Mouse (Mus musculus) midbrain, embryonic 10.5 days (tissue): Measurements from ENCODE around the gene Mettl26. TPM values are rescaled to one million over a fixed set of nuclear protein-coding genes. Genes with fewer than 3 reads are reported as not detected.
"Not testable (repeated sequence)": the region's sequence is repeated elsewhere in the genome, so short reads cannot be mapped to it uniquely, and the experiment has no call there.

Experiments
- DNase-seq: peaks from one replicate; pipeline ENCODE4 v3.0.0-alpha.2; 2017; ENCODE audit warnings: low spot score
- H3K27ac ChIP-seq: fragments of 300-500 bp; sonication (generic); replicated peaks from 2 replicates; pipeline ENCODE4 v1.5.1; 2016; ENCODE audit warnings: mild to moderate bottlenecking
- H3K27me3 ChIP-seq: fragments of 300-500 bp; sonication (generic); 2 replicates; pipeline ENCODE4 v1.6.1; 2016; ENCODE audit warnings: low read depth, mild to moderate bottlenecking; ENCODE audit not compliant: poor library complexity, severe bottlenecking
- H3K36me3 ChIP-seq: fragments of 300-500 bp; sonication (generic); 2 replicates; pipeline ENCODE4 v1.6.1; 2016; ENCODE audit warnings: mild to moderate bottlenecking, moderate library complexity
- H3K4me1 ChIP-seq: fragments of 300-500 bp; sonication (generic); 2 replicates; pipeline ENCODE4 v1.6.1; 2016
- H3K4me3 ChIP-seq: fragments of 300-500 bp; sonication (generic); 2 replicates; pipeline ENCODE4 v1.5.1; 2016; ENCODE audit warnings: mild to moderate bottlenecking, moderate library complexity
- H3K9me3 ChIP-seq: fragments of 300-500 bp; sonication (generic); replicated peaks from 2 replicates; pipeline ENCODE4 v1.6.1; 2016; ENCODE audit warnings: mild to moderate bottlenecking
- WGBS: fragments of 180-500 bp; shearing (Covaris S2); methylation state at CpG from one replicate; pipeline ENCODE4 v1.1.7; 2016; 5-methylcytosine and 5-hydroxymethylcytosine counted together
- polyA plus RNA-seq: library from polyadenylated mRNA; unstranded; fragments of >200 nt; fragmentation: Nextera tagmentation; extraction: Ambion mirVana; gene quantifications from 2 replicates; pipeline ENCODE4 v1.2.1, GENCODE M21; 2016

The Mettl26 gene
- polyA plus RNA-seq, 1 experiment from 2014 or later = 80.4 TPM

DNA sequence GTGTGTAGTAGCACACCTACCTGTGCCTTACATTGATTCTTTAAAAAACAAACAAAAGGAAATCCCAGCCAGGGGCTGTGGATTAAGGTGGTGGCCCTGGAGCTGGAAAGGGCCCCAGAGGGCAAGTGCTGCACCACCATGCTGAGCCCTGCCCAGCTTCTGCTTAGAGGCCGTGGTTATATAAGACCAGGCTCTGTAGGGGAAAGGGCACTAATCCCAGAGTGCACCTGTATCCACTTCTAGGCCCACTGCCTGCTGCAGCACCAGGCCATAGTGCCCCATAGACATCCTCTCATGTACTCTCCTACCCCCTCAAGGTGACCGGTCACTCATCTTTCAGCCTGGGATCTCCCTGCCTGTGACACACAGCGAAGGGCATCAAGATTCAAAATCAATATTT lies 8.7 kb upstream of the Mettl26 start:
- H3K27me3 ChIP-seq = no peaks in the 10 kb centered on the region
- peaks cover 52% of the 10 kb centered on the region for H3K4me1 ChIP-seq
- H3K4me3 ChIP-seq = peak overlapping the region; percentile 11; the same call in 1 of the 2 replicates
- no peak overlapping the region for H3K27ac ChIP-seq
- H3K36me3 ChIP-seq = no peaks in the 10 kb centered on the region
- 86% methylated on average over 3 of the region's 3 CpGs for WGBS
- no peaks in the 10 kb centered on the region for H3K9me3 ChIP-seq
- no peak for DNase-seq

DNA sequence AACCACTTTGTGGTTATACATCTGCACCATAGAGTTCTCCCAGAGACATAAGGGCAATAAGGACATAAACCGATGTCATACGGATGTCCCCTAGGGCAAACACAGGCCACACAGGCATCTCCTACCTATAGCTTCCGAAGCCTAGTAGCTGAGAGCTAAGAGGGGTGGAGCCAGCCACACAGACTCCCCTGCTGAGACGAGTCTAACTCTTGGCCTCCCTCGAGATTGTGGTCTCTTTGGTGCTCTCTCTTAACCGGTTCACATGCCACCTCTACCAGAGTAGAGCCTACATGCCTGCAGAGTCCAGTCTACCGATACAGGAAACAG lies 7.4 kb upstream of the Mettl26 start:
- DNase-seq = no peak
- Histone ChIP-seq H3K27me3 (no peaks in the 10 kb centered on the region), H3K36me3 (no peaks in the 10 kb centered on the region), H3K27ac (peak overlapping the region; percentile 80; the same call in 1 of the 2 replicates), H3K4me3 (peak overlapping the region; percentile 93), H3K4me1 (peaks cover 39% of the 10 kb centered on the region), H3K9me3 (no peaks in the 10 kb centered on the region)
- WGBS = 17% methylated on average over 7 of the region's 7 CpGs

DNA sequence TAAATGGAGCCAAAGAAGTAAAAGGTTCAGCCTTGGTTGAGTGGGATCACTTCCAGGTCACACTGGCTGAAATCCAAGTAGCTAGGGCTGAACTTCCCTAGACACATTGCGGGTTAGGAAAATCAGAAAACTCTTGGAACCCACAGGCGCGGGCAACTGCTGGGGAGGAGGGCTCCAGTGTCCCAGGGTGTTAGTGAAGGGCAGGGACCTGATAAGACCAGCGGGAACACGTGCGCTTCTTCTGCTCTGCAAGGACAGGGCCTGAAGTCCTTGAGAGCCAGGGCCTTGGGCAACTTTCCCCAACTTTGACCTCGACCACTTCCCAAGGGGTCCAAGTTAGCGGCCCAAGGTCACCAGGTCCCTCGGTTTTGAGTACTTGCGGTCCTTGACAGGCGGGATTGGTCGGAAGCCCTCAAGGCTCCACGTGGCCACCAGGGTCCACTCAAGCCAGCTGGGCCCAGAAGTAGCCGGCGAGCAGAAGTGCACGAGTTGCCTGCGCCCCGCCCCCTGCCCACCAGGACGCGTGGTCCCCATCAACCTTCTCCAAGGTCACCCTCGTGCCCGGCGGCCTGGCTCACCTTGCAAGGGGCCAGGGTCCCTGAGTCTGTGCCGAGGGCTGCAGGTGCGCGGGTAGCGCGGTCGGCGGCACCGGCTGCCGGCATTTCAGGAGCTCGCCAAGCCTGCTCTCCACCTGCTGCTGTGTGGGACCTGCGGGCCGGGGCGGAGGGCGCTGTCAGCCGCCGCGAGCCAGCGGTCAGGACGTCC lies 6.9 kb upstream of the Mettl26 start:
- 1% methylated on average over 42 of the region's 42 CpGs for WGBS
- Histone ChIP-seq H3K36me3 (no peaks in the 10 kb centered on the region), H3K27ac (peak overlapping the region; percentile 80), H3K27me3 (no peaks in the 10 kb centered on the region), H3K9me3 (no peaks in the 10 kb centered on the region), H3K4me1 (peaks cover 41% of the 10 kb centered on the region), H3K4me3 (peak overlapping the region; percentile 93)
- no peak for DNase-seq

DNA sequence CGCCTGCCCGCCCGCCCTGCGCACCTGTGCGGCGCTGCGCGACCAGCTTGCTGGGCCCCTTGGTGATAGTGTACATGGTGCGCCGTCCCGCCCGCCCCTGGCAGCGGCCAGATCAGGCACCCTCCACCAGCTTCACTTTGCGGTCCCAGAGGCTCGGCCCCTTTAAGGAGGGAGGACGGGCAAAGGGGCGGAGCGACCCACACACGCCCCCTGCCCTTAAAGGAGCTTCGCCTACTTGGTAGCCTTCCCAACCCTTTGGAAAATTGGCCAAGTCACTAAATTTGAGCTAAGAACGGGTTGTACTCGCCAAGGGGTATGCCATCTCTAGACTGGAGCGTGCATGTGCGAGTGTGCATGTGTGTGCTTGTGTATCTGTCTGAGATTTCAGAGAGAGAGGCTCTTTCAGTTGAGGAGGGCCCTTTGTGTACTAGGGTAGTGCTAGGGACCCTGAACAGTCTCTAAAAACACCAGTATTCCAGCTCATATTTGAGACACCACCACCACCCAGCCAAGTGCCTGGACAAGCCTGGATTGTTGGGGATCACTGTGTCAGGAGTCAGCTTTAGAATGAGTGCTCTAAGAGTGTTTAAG lies 6.2 kb upstream of the Mettl26 start, which contains the start of gene Mcrip2:
Mcrip2 (minus strand) TSS at position 164 of the 591 bp plus-strand sequence.
- Histone ChIP-seq H3K27ac (peak within 1 kb of the TSS; percentile 80), H3K9me3 (no peaks in the 10 kb centered on the region), H3K27me3 (no peaks in the 10 kb centered on the region), H3K36me3 (no peaks in the 10 kb centered on the region), H3K4me3 (peak within 1 kb of the TSS; percentile 93), H3K4me1 (peaks cover 42% of the 10 kb centered on the region)
- peak; percentile 83 for DNase-seq
- under 1% methylated on average over 24 of the region's 24 CpGs for WGBS

DNA sequence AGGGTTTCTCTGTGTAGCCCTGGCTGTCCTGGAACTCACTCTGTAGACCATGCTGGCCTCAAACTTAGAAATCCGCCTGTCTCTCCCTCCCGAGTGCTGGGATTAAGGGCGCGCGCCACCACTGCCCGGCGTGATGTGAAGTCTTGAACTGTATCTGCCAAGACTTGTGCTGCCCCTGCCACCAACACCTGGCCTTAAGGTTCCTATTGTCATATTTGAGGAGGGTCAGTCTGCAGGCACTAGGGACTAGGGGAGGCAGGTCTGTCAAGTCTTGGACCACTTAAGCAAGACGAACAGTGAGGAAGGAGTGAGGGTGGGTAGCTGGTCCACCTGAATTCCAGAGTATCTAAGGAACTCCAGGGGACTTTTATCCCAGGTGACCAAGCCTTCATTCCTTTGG lies 5.4 kb upstream of the Mettl26 start:
- Histone ChIP-seq H3K9me3 (no peaks in the 10 kb centered on the region), H3K36me3 (no peaks in the 10 kb centered on the region), H3K27me3 (no peaks in the 10 kb centered on the region), H3K4me1 (peaks cover 50% of the 10 kb centered on the region), H3K4me3 (no peak overlapping the region), H3K27ac (no peak overlapping the region)
- no peak for DNase-seq
- WGBS = 85% methylated on average over 8 of the region's 8 CpGs

DNA sequence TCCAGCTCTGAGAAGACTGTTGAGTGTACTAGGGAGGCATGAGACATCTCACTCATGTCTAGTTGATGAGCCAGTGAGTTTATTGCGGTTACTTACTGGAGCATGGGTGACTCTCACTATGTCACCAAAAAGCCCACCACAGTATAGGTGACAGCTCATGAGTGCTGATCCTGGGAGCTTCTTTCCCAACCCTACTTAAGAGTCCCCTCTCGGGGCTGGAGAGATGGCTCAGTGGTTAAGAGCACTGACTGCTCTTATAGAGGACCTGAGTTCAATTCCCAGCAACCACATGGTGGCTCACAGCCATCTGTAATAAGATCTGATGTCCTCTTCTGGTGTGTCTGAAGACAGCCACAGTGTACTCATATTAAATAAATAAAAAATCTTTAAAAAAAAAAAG lies 4.9 kb upstream of the Mettl26 start:
- Histone ChIP-seq H3K27me3 (no peaks in the 10 kb centered on the region), H3K9me3 (no peaks in the 10 kb centered on the region), H3K4me1 (peaks cover 52% of the 10 kb centered on the region), H3K4me3 (no peak overlapping the region), H3K27ac (no peak overlapping the region), H3K36me3 (no peaks in the 10 kb centered on the region)
- WGBS = 95% methylated on average over 2 of the region's 2 CpGs
- no peak for DNase-seq

DNA sequence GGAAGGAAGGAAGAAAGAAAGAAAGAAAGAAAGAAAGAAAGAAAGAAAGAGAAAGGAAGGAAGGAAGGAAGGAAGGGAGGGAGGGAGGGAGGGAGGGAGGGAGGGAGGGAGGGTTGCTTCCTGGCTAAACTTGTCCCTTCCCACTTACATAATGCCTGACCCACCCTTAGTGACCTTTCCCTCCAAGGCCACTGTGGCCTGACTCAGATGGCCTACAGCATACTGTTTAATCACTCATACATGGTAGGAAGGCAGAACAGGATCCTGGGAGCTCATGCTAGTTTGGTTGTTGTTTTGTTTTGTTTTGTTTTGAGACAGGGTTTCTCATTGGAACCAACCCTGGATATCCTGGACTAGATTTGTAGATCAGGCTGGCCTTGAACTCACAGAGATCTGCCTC lies 3.3 kb upstream of the Mettl26 start:
- not testable (repeated sequence) for H3K4me3 ChIP-seq, H3K27ac ChIP-seq, H3K9me3 ChIP-seq, H3K27me3 ChIP-seq, H3K36me3 ChIP-seq, DNase-seq
- peaks cover 59% of the 10 kb centered on the region for H3K4me1 ChIP-seq

DNA sequence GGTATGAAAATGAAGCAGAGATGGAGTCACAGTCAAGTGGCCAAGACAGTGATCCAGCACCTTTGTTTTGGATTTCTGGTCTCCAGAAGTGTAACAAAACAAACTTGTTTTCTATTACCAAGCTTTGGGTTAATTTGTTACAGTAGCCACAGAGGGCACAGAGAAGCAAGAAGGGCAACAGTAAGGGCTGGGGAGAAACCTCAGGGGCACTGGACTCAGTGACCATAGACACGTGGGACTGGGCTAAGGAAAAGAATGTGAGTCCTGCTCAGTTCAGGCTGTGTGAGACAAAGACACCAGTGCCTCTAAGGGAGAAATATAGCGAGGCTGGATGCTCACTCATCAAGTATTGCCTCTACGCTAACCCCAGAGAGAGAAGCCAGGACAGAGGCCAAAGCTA lies 2.2 kb upstream of the Mettl26 start:
- H3K9me3 ChIP-seq = no peaks in the 10 kb centered on the region
- H3K36me3 ChIP-seq = peaks cover 12% of the 10 kb centered on the region
- DNase-seq = no peak
- no peaks in the 10 kb centered on the region for H3K27me3 ChIP-seq
- no peak overlapping the region for H3K4me3 ChIP-seq
- WGBS = 85% methylated on average over 3 of the region's 3 CpGs
- H3K4me1 ChIP-seq = peaks cover 60% of the 10 kb centered on the region
- H3K27ac ChIP-seq = no peak overlapping the region

DNA sequence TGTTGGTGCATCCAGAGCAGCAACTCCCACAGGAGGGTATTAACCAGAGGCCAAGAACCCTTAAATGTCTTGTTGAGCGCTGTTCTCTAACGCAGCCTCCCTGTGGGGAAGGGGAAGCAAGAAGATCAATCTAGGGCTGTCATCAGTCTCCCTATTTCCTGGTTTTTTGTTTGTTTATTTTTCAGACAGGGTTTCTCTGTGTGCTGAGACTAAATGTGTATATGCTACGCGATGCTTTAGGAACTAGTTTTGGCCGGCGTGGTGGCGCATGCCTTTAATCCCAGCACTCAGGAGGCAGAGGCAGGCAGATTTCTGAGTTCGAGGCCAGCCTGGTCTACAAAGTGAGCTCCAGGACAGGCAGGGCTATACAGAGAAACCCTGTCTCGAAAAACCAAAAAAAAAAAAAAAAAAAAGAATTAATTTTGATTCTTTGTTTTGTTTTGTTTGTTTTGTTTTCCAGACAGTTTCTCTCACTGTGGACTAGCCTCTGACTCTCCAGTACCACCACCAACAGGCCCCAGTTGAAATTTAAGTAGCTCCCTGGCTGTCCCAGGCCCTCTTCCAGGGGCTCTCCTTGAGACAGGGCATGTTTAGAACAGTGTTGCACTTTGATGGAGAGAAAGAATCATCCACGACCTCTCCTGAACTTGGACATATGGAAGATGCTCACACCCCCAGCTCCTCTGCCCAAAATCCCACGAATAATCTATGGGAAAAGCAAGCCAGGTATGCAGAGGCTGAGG lies 1.3 kb upstream of the Mettl26 start:
- H3K27me3 ChIP-seq = no peaks in the 10 kb centered on the region
- peak overlapping the region; percentile 93; the same call in 1 of the 2 replicates for H3K27ac ChIP-seq
- no peak for DNase-seq
- peaks cover 21% of the 10 kb centered on the region for H3K36me3 ChIP-seq
- peaks cover 60% of the 10 kb centered on the region for H3K4me1 ChIP-seq
- H3K4me3 ChIP-seq = peak overlapping the region; percentile 81
- 85% methylated on average over 11 of the region's 11 CpGs for WGBS
- H3K9me3 ChIP-seq = no peaks in the 10 kb centered on the region

DNA sequence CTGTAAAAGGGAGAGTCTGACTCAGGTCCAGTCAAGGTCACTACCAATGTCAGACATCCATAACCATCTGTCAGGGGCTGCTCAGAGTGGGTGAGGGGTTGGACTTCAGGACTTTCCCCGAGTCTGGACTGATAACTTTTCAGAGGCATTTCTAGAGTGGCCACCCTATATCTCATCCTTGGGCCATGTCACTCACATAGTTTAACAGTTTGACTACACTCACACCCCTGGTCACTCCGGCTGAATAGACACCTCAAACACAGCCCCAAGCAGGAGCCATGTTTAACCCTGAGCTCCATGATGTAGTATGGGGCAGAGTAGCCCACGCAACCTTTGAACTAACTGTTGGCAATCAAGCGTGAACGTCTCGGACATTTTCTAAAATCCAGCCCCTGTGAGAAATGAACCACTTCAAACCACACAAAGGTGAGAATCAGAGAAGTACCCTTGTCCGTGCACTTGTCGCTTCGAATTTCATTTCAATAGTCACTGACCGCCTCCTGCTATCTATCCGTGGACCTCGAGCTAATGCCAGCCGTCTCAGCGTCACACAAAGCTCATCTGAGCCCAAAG lies 640 bp upstream of the Mettl26 start:
- peaks cover 27% of the 10 kb centered on the region for H3K36me3 ChIP-seq
- DNase-seq = no peak
- peaks cover 60% of the 10 kb centered on the region for H3K4me1 ChIP-seq
- 7% methylated on average over 14 of the region's 14 CpGs for WGBS
- peak overlapping the region; percentile 93 for H3K27ac ChIP-seq
- H3K9me3 ChIP-seq = no peaks in the 10 kb centered on the region
- H3K4me3 ChIP-seq = peak overlapping the region; percentile 81
- H3K27me3 ChIP-seq = no peaks in the 10 kb centered on the region

DNA sequence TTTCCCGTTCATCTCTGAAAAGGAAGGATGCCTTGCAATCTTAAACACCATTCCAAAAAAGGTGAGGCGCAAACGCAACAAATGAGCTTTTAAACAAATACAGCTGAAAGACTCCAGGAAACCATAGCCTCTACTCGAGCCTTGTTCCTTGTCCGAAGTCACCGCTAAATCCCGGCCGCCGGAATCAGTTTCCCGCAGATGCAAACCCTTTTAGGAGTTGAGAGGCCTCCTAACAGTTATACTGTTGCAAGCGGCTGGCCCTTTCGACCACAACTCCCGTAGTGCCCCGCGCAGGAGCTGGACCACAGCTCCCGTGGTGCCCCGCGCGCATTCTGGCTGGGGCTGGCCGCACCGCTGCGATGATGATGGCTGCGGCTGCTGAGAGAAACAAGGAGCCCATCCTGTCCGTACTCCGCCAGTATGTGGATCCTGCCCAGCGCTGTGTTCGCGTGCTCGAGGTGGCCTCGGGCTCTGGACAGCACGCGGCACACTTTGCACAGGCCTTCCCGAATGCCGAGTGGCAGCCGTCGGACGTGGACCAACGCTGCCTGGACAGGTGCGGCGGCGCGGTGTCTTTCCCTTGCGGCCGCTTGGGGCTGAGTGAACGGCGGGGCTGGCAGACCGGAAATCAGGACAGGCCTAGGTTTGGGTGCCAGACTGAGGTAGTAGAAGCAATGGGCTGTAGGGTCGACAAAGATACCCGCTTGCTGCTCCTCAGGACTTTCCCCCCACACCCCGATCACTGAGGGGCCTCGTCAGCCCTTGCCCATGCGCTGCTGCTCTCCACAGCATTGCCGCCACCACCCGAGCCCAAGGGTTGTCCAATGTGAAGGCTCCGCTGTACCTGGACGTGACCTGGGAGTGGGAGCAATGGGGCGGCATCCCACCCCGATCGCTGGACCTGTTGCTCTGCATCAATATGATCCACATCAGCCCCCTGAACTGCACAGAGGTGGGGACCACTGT lies 580 bp downstream of the Mettl26 start:
- peak; percentile 91 for DNase-seq
- Histone ChIP-seq H3K4me3 (peak overlapping the region; percentile 81), H3K9me3 (no peaks in the 10 kb centered on the region), H3K4me1 (peaks cover 68% of the 10 kb centered on the region), H3K27ac (peak overlapping the region; percentile 93), H3K36me3 (peaks cover 32% of the 10 kb centered on the region), H3K27me3 (no peaks in the 10 kb centered on the region)
- WGBS = 1% methylated on average over 59 of the region's 59 CpGs
